Mouse (Mus musculus): ENCODE measurements at regions not wholly inside any gene's neighbourhood (a gene's known extent, or its start where the extent isn't known, plus 50 kb on each side); places are given as distances from the start of the nearest gene placed in this dataset.
A peak's percentile ranks its signal among the peaks of the same experiment; 100 is the strongest.
"Not testable (repeated sequence)": the region's sequence is repeated elsewhere in the genome, so short reads cannot be mapped to it uniquely, and the experiment has no call there.

GRCm38 (mm10) chr3:21569721-21570120, 506.7 kb upstream of the Tbl1xr1 start:
- peak in 1 of 2 experiments; percentile 21 for DNase-seq (ENCODE audit: low spot score in 2 of 2)
- intact Hi-C loops (cut with DNase I): loop anchor here (5.0 to 10.0 kb wide), 2 partner anchors 87 to 575 kb away; no protein-coding TSS in a partner anchor

- intact Hi-C loops (cut with DNase I): no loop called here
These were observed 497.8 kb upstream of the Tbl1xr1 start for GRCm38 (mm10) chr3:21578635-21579034.

GRCm38 (mm10) chr3:21582122-21582521, 494.3 kb upstream of the Tbl1xr1 start:
- DNase-seq (ENCODE audit: low spot score in 2 of 2): no peak
- intact Hi-C loops (cut with DNase I): no loop called here

More at GRCm38 (mm10) chr3:21578635-21579034, 497.8 kb upstream of the Tbl1xr1 start:
- DNase-seq (ENCODE audit: low spot score in 2 of 2): no peak

GRCm38 (mm10) chr3:21585767-21586166, 490.7 kb upstream of the Tbl1xr1 start:
- intact Hi-C loops (cut with DNase I): no loop called here

GRCm38 (mm10) chr3:21606846-21607245, 469.6 kb upstream of the Tbl1xr1 start:
- intact Hi-C loops (cut with DNase I): no loop called here
- DNase-seq (ENCODE audit: low spot score in 2 of 2): no peak

More at GRCm38 (mm10) chr3:21585767-21586166, 490.7 kb upstream of the Tbl1xr1 start:
- DNase-seq (ENCODE audit: low spot score in 2 of 2): no peak

- intact Hi-C loops (cut with DNase I): no loop called here
- DNase-seq (ENCODE audit: low spot score in 2 of 2): no peak
These were observed 466.2 kb upstream of the Tbl1xr1 start for GRCm38 (mm10) chr3:21610231-21610630.

GRCm38 (mm10) chr3:21621745-21622144, 454.7 kb upstream of the Tbl1xr1 start:
- intact Hi-C loops (cut with DNase I): loop anchor here (10.0 kb wide), 1 partner anchor 313 kb away; no protein-coding TSS in a partner anchor
- DNase-seq (ENCODE audit: low spot score in 2 of 2): no peak

GRCm38 (mm10) chr3:21625039-21625438, 451.4 kb upstream of the Tbl1xr1 start:
- intact Hi-C loops (cut with DNase I): loop anchor here (10.0 kb wide), 1 partner anchor 310 kb away; no protein-coding TSS in a partner anchor
- DNase-seq (ENCODE audit: low spot score in 2 of 2): no peak

GRCm38 (mm10) chr3:21626029-21626428, 450.4 kb upstream of the Tbl1xr1 start:
- intact Hi-C loops (cut with DNase I): loop anchor here (10.0 kb wide), 1 partner anchor 309 kb away; no protein-coding TSS in a partner anchor

GRCm38 (mm10) chr3:21627048-21627447, 449.4 kb upstream of the Tbl1xr1 start:
- intact Hi-C loops (cut with DNase I): loop anchor here (10.0 kb wide), 1 partner anchor 308 kb away; no protein-coding TSS in a partner anchor
- not testable (repeated sequence) for DNase-seq (ENCODE audit: low spot score in 2 of 2)

More at GRCm38 (mm10) chr3:21626029-21626428, 450.4 kb upstream of the Tbl1xr1 start:
- DNase-seq (ENCODE audit: low spot score in 2 of 2): peak; percentile 15 to 30

GRCm38 (mm10) chr3:21633600-21634221, 442.7 kb upstream of the Tbl1xr1 start:
- peak; percentile 19 to 32 for DNase-seq (ENCODE audit: low spot score in 2 of 2)
- intact Hi-C loops (cut with DNase I): no loop called here

- no peak for DNase-seq (ENCODE audit: low spot score in 2 of 2)
- intact Hi-C loops (cut with DNase I): no loop called here
These were observed 441.7 kb upstream of the Tbl1xr1 start for GRCm38 (mm10) chr3:21634675-21635204.

- intact Hi-C loops (cut with DNase I): no loop called here
- peak in 1 of 2 experiments; percentile 7 for DNase-seq (ENCODE audit: low spot score in 2 of 2)
These were observed 437.6 kb upstream of the Tbl1xr1 start for GRCm38 (mm10) chr3:21638886-21639285.

- intact Hi-C loops (cut with DNase I): no loop called here
- no peak for DNase-seq (ENCODE audit: low spot score in 2 of 2)
These were observed 436.9 kb upstream of the Tbl1xr1 start for GRCm38 (mm10) chr3:21639576-21639975.

- intact Hi-C loops (cut with DNase I): no loop called here
- DNase-seq (ENCODE audit: low spot score in 2 of 2): no peak
These were observed 432.4 kb upstream of the Tbl1xr1 start for GRCm38 (mm10) chr3:21644086-21644485.

- intact Hi-C loops (cut with DNase I): no loop called here
- DNase-seq (ENCODE audit: low spot score in 2 of 2): peak in 1 of 2 experiments; percentile 28
These were observed 431.2 kb upstream of the Tbl1xr1 start for GRCm38 (mm10) chr3:21645268-21645667.

GRCm38 (mm10) chr3:21649885-21650469, 426.5 kb upstream of the Tbl1xr1 start:
- intact Hi-C loops (cut with DNase I): no loop called here
- peak in 1 of 2 experiments; percentile 29 for DNase-seq (ENCODE audit: low spot score in 2 of 2)

- intact Hi-C loops (cut with DNase I): no loop called here
- DNase-seq (ENCODE audit: low spot score in 2 of 2): no peak
These were observed 421.2 kb upstream of the Tbl1xr1 start for GRCm38 (mm10) chr3:21655301-21655700.

GRCm38 (mm10) chr3:21667349-21668143, 408.9 kb upstream of the Tbl1xr1 start:
- no peak for DNase-seq (ENCODE audit: low spot score in 2 of 2)
- intact Hi-C loops (cut with DNase I): no loop called here

- DNase-seq (ENCODE audit: low spot score in 2 of 2): no peak
- intact Hi-C loops (cut with DNase I): loop anchor here (10.0 kb wide), 1 partner anchor 263 kb away; no protein-coding TSS in a partner anchor
These were observed 404.6 kb upstream of the Tbl1xr1 start for GRCm38 (mm10) chr3:21671885-21672284.

All from left cerebral cortex, postnatal 14 days (tissue).